8 mouse cellular contexts compared by ENCODE assay signal in the genomic region with DNA sequence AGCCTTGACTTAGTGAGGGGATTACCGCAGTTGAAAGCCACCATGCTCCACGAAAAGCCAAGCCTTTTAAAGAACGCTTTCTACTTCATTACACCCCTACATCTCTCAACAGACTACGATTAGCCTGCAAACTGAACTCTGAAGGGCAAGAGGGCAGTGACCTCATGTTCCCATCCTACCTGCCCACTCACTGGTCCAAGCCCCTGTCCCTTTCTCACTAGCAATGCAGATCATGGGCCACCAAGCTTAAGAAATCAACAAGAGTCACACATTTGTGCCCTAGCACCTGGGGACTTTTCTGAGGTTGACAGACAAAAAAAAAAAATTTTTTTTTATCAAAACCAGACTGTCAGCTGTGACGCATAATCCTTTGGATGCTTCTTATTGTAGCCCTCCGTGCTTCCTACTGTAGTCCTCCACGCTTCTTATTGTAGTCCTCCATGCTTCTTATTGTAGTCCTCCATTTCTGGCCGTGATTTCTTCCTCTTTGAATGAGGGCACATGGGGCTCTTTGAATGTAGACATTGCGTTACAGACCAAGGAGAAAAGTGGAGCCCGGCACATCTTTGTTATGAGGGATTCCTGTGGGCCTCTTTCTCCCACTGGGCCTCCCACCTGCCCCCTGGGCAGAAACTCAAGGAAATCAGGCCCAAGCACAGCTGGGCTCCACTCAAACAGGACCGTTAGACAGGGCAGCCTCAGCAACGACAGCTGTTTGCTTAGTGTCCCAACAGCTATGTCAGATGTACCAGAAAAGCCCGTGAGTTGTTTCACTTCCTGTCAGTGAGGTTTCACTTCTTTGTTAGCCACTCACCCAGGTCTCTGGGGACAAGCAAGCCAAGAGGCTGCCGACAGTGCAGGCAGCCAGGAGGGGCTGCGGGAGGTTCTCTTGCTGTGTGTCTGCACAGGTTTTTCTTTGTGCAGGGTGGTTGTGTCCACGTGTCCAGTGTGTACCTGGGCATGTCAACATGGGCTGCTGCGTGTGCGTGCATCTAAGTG. TPM values are rescaled to one million over a fixed set of nuclear protein-coding genes. Genes with fewer than 3 reads are reported as not detected.
DNase-seq lines count a peak whose midpoint lies in the region; ATAC-seq lines count a peak whose summit lies in the region.

No protein-coding gene starts in this region.

- 69% methylated on average over 18 of the region's 18 CpGs for WGBS in forebrain, embryonic 11.5 days
- WGBS in forebrain, embryonic 16.5 days, result 60% methylated on average over 18 of the region's 18 CpGs
- WGBS in kidney, embryonic 15.5 days, result 72% methylated on average over 18 of the region's 18 CpGs

- H3K4me1 ChIP-seq in forebrain, embryonic 11.5 days (replicated peaks; ENCODE audit: control insufficient read depth, insufficient read depth, low read length), result no peaks in the 10 kb centered on the region
- H3K4me1 ChIP-seq in forebrain, embryonic 16.5 days (replicated peaks; ENCODE audit: control insufficient read depth, insufficient read depth, low read length), result no peaks in the 10 kb centered on the region
- H3K4me1 ChIP-seq in kidney, embryonic 15.5 days, result no peaks in the 10 kb centered on the region; the same call in 1 of the 2 replicates

- H3K27ac ChIP-seq in forebrain, embryonic 11.5 days (ENCODE audit: low read depth, low read length), result no peak overlapping the region
- H3K27ac ChIP-seq in forebrain, embryonic 16.5 days (ENCODE audit: low read length), result no peak overlapping the region
- H3K27ac ChIP-seq in kidney, embryonic 15.5 days, result no peak overlapping the region

- H3K36me3 ChIP-seq in forebrain, embryonic 11.5 days (ENCODE audit: control insufficient read depth, insufficient read depth, low read length), result no peaks in the 10 kb centered on the region
- no peaks in the 10 kb centered on the region for H3K36me3 ChIP-seq in forebrain, embryonic 16.5 days (ENCODE audit: control insufficient read depth, insufficient read depth)
- H3K36me3 ChIP-seq in kidney, embryonic 15.5 days, result no peaks in the 10 kb centered on the region

- H3K4me3 ChIP-seq in forebrain, embryonic 11.5 days (ENCODE audit: low read depth, low read length), result no peak overlapping the region
- no peak overlapping the region for H3K4me3 ChIP-seq in forebrain, embryonic 16.5 days (replicated peaks; ENCODE audit: low read length)
- H3K4me3 ChIP-seq in kidney, embryonic 15.5 days (replicated peaks), result no peak overlapping the region

- no peaks in the 10 kb centered on the region for H3K9me3 ChIP-seq in forebrain, embryonic 11.5 days (ENCODE audit: control insufficient read depth, low read length)
- no peaks in the 10 kb centered on the region for H3K9me3 ChIP-seq in forebrain, embryonic 16.5 days (ENCODE audit: control insufficient read depth, low read length)
- no peaks in the 10 kb centered on the region for H3K9me3 ChIP-seq in kidney, embryonic 15.5 days (replicated peaks)

- no peaks in the 10 kb centered on the region for H3K27me3 ChIP-seq in forebrain, embryonic 11.5 days (ENCODE audit: control insufficient read depth, insufficient read depth, low read length)
- H3K27me3 ChIP-seq in forebrain, embryonic 16.5 days (replicated peaks; ENCODE audit: control insufficient read depth, insufficient read depth, low read length), result no peaks in the 10 kb centered on the region
- H3K27me3 ChIP-seq in kidney, embryonic 15.5 days, result no peaks in the 10 kb centered on the region

- H3K4me2 ChIP-seq in forebrain, embryonic 11.5 days (ENCODE audit: low read depth, low read length, severe bottlenecking), result no peak overlapping the region
- no peak overlapping the region for H3K4me2 ChIP-seq in forebrain, embryonic 16.5 days (ENCODE audit: low read length)
- H3K4me2 ChIP-seq in kidney, embryonic 15.5 days, result no peak overlapping the region

- ATAC-seq in forebrain, embryonic 11.5 days (replicated peaks; ENCODE audit: low FRiP score), result no peak
- ATAC-seq in forebrain, embryonic 16.5 days, result no peak
- no peak for ATAC-seq in kidney, embryonic 15.5 days (replicated peaks; ENCODE audit: low FRiP score)

- H3K9ac ChIP-seq in forebrain, embryonic 11.5 days (ENCODE audit: low read length), result 0 out of 2 replicates have a peak overlapping the region, but pooled peaks have one; percentile 9
- H3K9ac ChIP-seq in forebrain, embryonic 16.5 days (replicated peaks; ENCODE audit: low read depth, low read length), result no peak overlapping the region
- no peak overlapping the region for H3K9ac ChIP-seq in kidney, embryonic 15.5 days

- no peak for DNase-seq in forebrain, embryonic 11.5 days (ENCODE audit: low spot score)
- peak; percentile 48 for DNase-seq in 416B (ENCODE audit: low read depth)
- peak; percentile 32 for DNase-seq in gastrocnemius, postnatal 25 days
- DNase-seq in lung, postnatal 10 days, result peak; percentile 30
- peak; percentile 82 for DNase-seq in thymus, postnatal 0 days (ENCODE audit: low spot score)
- no peak for DNase-seq in testis, postnatal 10 days (ENCODE audit: low spot score)

RNA-seq across cellular contexts. Expression of gene Hdhd5, which starts 36.1 kb away (rescaled TPM):
- polyA plus RNA-seq in forebrain, embryonic 11.5 days (2014; fragmentation: Nextera tagmentation; extraction: Ambion mirVana), result 15.2 and 18.2 TPM in 2 replicates
- 15.3 and 16.4 TPM in 2 replicates for polyA plus RNA-seq in forebrain, embryonic 16.5 days (2015; fragmentation: Nextera tagmentation; extraction: Ambion mirVana)
- total RNA-seq in gastrocnemius, postnatal 25 days (2021), result 10 to 100 TPM; 24.7 to 27.2 TPM
- 42.6 and 48.3 TPM in 2 replicates for polyA plus RNA-seq in thymus, postnatal 0 days (2015; fragmentation: Nextera tagmentation; extraction: Ambion mirVana)
- 19.4 and 19.8 TPM in 2 replicates for polyA plus RNA-seq in kidney, embryonic 15.5 days (2015; fragmentation: Nextera tagmentation; extraction: Ambion mirVana)

Comparison
In these comparisons a context has a peak if more than half of its experiments do, and no peak if none do; other contexts are left out.
1. DNase-seq: peak in 416B (single experiment), gastrocnemius, postnatal 25 days (single experiment), lung, postnatal 10 days (single experiment) and thymus, postnatal 0 days (single experiment); none in forebrain, embryonic 11.5 days (single experiment) and testis, postnatal 10 days (single experiment).